Mouse (Mus musculus) small intestine, adult 2 months (tissue): Measurements from ENCODE around the gene Fads2. TPM values are rescaled to one million over a fixed set of nuclear protein-coding genes. Genes with fewer than 3 reads are reported as not detected.
A peak's percentile ranks its signal among the peaks of the same experiment; 100 is the strongest.

Experiments
- H3K27ac ChIP-seq: fragments of 200-500 bp; 2 replicates; pipeline ENCODE4 v1.5.1; 2012; ENCODE audit warnings: low read depth, low read length, control low read depth, inconsistent platforms; ENCODE audit not compliant: insufficient read depth
- H3K27me3 ChIP-seq: fragments of 200-500 bp; 2 replicates; pipeline ENCODE4 v1.6.1; 2012; ENCODE audit warnings: mild to moderate bottlenecking, moderate library complexity, low read length, inconsistent platforms; ENCODE audit not compliant: control insufficient read depth, insufficient read depth
- H3K36me3 ChIP-seq: fragments of 200-500 bp; 2 replicates; pipeline ENCODE4 v1.6.1; 2012; ENCODE audit warnings: mild to moderate bottlenecking, low read length, control low read depth, inconsistent platforms; ENCODE audit not compliant: control insufficient read depth, insufficient read depth
- H3K4me1 ChIP-seq: fragments of 200-500 bp; 2 replicates; pipeline ENCODE4 v1.6.1; 2012; ENCODE audit warnings: low read length, inconsistent platforms, mixed read lengths; ENCODE audit not compliant: control insufficient read depth, insufficient read depth, insufficient read length
- H3K4me3 ChIP-seq: fragments of 200-500 bp; 2 replicates; pipeline ENCODE4 v1.5.1; 2012; ENCODE audit warnings: low read depth, mild to moderate bottlenecking, control low read depth, inconsistent platforms, low read length, moderate library complexity
- CTCF ChIP-seq: fragments of 200-500 bp; IDR thresholded peaks from 2 replicates; pipeline ENCODE4 v1.5.1; 2012; ENCODE audit warnings: low read depth, mild to moderate bottlenecking, control low read depth, inconsistent platforms, low read length, moderate library complexity, mixed read lengths; ENCODE audit not compliant: insufficient replicate concordance, insufficient read length; ENCODE audit errors: extremely low read depth
- POLR2A ChIP-seq: fragments of 200-500 bp; IDR thresholded peaks from 2 replicates; pipeline ENCODE4 v1.6.1; 2012; ENCODE audit warnings: low read depth, mild to moderate bottlenecking, control low read depth, inconsistent platforms, low read length, moderate library complexity
- WGBS: fragments of 180-500 bp; shearing (Covaris S2); methylation state at CpG from one replicate; pipeline ENCODE4 v1.1.7; 2018; 5-methylcytosine and 5-hydroxymethylcytosine counted together
- polyA plus RNA-seq: library from polyadenylated mRNA; depleted of rRNA; stranded (reverse); fragments of >200 nt; gene quantifications from 2 replicates; pipeline ENCODE4 v1.2.3, GENCODE M21; 2012

Fads2 gene
- polyA plus RNA-seq, 1 experiment, result 44.9 TPM

DNA sequence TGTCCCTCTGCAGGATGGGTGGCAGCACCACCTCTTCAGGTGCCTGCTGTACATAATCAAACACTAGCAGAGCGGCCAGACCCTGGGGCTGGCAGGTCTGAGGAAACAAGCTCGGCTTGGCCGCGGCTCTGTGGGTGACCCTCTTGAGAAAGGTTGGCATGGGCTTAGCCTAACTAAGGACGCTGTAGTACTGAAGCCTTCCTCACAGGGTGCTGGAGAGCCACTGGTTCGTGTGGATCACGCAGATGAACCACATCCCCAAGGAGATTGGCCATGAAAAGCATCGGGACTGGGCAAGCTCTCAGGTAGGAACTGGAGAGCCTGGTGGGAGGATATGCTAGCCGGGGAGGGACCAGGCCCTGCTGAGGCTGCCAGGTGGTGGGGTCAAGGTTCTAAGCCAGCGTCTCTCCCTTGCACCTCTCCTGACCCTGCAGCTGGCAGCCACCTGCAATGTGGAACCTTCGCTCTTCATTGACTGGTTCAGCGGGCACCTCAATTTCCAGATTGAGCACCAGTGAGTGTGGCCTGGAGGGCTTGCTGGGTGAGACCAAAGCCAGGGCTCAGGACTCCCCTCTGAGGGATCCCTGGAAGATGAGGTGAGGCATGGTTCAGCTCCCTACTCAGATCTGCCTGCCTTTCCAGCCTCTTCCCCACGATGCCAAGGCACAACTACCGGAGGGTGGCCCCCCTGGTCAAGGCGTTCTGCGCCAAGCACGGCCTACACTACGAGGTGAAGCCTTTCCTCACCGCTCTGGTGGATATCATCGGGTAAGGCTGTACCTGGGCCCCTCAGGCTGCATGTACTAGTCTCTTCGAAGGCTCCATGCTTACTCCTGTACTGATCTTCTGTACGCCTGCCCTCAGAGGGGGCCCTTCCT, 45.5 kb downstream of the Fads2 start:
- WGBS, result 44% methylated on average over 22 of the region's 22 CpGs
- H3K4me3 ChIP-seq, result no peak overlapping the region
- TF ChIP-seq CTCF, result no peak
- no peak for TF ChIP-seq POLR2A
- H3K4me1 ChIP-seq, result peaks cover 47% of the 10 kb centered on the region
- no peaks in the 10 kb centered on the region for H3K27me3 ChIP-seq
- no peaks in the 10 kb centered on the region for H3K36me3 ChIP-seq
- H3K27ac ChIP-seq, result peak overlapping the region; percentile 5; the same call in 1 of the 2 replicates

DNA sequence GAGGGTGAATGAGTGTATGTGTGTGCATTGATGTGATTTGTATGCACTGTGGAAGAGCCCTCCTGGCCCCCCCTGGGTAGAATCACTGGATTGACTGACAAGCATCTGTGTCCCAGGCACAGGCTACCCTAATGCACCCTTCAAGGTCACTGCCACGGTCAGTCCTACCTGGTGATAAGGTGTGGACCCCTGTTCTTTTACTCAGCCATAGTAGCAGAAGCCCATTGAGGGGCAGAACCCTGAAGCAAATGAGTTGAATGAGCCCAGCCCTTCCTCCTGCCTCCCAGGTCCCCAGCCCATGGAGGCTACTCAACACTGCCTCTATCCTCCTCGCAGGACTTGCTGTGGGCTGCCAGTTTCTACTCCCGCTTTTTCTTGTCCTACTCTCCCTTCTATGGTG, 46.3 kb downstream of the Fads2 start:
- Histone ChIP-seq H3K4me3 (no peak overlapping the region), H3K27me3 (no peaks in the 10 kb centered on the region), H3K4me1 (peaks cover 45% of the 10 kb centered on the region), H3K36me3 (no peaks in the 10 kb centered on the region), H3K27ac (no peak overlapping the region)
- 61% methylated on average over 3 of the region's 3 CpGs for WGBS
- TF ChIP-seq POLR2A, result no peak

DNA sequence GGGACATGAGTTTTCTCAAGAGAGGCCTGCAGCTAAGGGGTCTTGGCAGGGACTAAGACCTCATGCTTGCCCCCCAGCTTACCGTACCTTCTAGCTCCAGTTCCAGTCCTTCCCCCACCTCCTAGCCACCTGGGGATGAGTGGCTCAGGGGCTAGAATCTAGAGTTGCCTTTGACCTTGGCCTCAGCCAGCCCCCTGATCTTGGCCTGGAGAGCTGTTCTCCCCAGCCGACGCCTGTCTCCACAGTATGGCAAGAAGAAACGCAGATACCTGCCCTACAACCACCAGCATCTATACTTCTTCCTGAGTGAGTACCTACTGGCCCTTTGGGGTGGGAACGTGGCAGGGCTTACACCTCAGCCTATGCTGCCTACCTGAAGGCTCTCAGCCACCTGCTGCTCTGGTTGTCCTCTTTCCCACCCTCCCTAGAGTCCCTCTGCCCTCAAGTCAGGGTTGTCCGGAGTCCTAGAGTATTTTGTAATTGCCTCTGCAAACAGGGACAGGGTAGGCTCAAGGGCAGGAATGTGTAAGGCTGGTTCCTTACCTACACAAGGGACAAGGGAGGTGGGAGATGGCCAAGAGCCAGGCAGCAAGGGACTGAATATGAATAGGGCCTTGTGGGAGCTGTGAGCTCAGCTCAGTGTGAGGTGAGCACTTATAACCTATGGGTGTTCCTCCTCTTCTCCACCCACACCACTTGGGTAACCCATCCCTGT, 47.0 kb downstream of the Fads2 start:
- TF ChIP-seq POLR2A (no peak), CTCF (no peak)
- 81% methylated on average over 6 of the region's 6 CpGs for WGBS
- Histone ChIP-seq H3K27ac (no peak overlapping the region), H3K4me1 (peaks cover 50% of the 10 kb centered on the region), H3K36me3 (no peaks in the 10 kb centered on the region), H3K27me3 (no peaks in the 10 kb centered on the region), H3K4me3 (no peak overlapping the region)

DNA sequence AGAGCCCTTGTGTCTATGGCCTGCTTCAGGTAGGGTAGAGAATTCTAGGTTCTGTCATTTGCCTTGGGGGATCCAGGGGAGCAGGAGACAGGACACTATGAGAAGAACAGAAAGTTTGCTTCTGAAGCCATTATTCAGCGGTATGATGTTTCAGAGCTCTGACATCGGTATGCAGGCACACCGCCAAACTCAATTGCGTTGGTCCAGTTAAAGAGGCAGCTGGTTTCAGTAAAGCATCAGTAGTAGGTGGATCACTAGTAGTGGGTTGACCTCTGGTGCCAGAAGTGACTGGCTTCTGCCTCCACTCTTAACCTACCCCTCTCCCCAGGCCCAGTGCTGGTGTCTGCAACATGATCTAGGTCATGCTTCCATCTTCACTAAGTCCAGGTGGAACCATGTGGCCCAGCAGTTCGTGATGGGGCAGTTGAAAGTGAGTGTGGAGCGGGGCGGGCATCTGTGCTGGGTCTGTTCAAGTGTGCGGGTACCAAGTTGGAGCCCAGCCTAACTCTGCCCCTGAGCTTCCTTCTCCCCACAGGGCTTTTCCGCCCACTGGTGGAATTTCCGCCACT, 47.8 kb downstream of the Fads2 start:
- no peak overlapping the region for H3K4me3 ChIP-seq
- H3K27me3 ChIP-seq, result no peaks in the 10 kb centered on the region
- 83% methylated on average over 10 of the region's 10 CpGs for WGBS

DNA sequence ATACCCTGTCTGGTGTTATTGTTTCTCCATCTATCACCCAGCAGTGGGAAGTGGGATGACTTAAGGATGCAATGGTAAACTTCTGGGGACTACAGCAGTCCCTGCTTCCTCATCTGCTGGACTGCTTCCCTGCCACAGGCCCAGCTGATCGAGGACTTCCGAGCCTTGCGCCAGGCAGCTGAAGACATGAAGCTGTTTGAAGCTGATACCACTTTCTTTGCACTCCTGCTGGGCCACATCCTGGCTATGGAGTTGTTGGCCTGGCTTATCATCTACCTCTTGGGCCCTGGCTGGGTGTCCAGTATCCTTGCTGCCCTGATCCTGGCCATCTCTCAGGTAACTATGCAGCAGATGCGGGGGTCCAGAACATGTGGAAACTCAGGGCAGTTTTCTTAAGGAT, 48.8 kb downstream of the Fads2 start:
- WGBS, result 87% methylated on average over 4 of the region's 4 CpGs

More for the DNA sequence above, 47.8 kb downstream of the Fads2 start:
- Histone ChIP-seq H3K36me3 (no peaks in the 10 kb centered on the region), H3K27ac (no peak overlapping the region), H3K4me1 (peaks cover 49% of the 10 kb centered on the region)
- TF ChIP-seq POLR2A, result no peak
- no peak for TF ChIP-seq CTCF

GRCm38 (mm10) chr19:10050438-10050837, 51.1 kb downstream of the Fads2 start:
- Histone ChIP-seq H3K27me3 (no peaks in the 10 kb centered on the region), H3K27ac (peak overlapping the region; percentile 40), H3K36me3 (no peaks in the 10 kb centered on the region), H3K4me1 (peaks cover 34% of the 10 kb centered on the region; the same call in 1 of the 2 replicates), H3K4me3 (no peak overlapping the region)
- TF ChIP-seq POLR2A, result no peak
- no peak for TF ChIP-seq CTCF
- WGBS, result 10% methylated on average over 2 of the region's 2 CpGs

More for the DNA sequence above, 48.8 kb downstream of the Fads2 start:
- H3K4me3 ChIP-seq, result no peak overlapping the region
- no peak overlapping the region for H3K27ac ChIP-seq
- TF ChIP-seq POLR2A, result no peak
- TF ChIP-seq CTCF, result no peak
- H3K36me3 ChIP-seq, result no peaks in the 10 kb centered on the region
- H3K27me3 ChIP-seq, result no peaks in the 10 kb centered on the region
- peaks cover 44% of the 10 kb centered on the region for H3K4me1 ChIP-seq

DNA sequence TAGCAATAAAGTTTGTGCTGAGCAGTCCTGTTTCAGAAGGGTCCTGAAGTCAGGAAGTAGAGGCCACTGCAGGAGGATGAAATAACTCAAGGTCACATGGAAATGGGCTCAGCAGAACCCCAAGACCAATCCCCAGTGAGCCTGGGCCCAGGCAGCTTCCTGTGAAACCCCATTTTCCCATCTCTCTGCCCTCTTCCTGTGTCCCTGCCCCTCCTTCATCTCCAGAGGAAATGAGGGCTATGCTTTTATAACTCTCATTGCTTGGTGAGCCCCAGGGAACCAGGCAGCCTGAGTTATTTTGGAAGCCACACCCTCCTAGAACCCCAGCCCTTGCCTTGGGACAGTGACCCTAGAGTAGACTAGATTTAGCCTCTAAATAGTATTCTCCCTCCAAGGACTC, 52.0 kb downstream of the Fads2 start:
- H3K4me3 ChIP-seq, result no peak overlapping the region
- peaks cover 34% of the 10 kb centered on the region; the same call in 1 of the 2 replicates for H3K4me1 ChIP-seq
- TF ChIP-seq CTCF, result no peak
- TF ChIP-seq POLR2A, result no peak
- no peak overlapping the region for H3K27ac ChIP-seq
- no peaks in the 10 kb centered on the region for H3K27me3 ChIP-seq
- no peaks in the 10 kb centered on the region for H3K36me3 ChIP-seq
